Mouse (Mus musculus): ENCODE results near the gene Zfp52.

DNA sequence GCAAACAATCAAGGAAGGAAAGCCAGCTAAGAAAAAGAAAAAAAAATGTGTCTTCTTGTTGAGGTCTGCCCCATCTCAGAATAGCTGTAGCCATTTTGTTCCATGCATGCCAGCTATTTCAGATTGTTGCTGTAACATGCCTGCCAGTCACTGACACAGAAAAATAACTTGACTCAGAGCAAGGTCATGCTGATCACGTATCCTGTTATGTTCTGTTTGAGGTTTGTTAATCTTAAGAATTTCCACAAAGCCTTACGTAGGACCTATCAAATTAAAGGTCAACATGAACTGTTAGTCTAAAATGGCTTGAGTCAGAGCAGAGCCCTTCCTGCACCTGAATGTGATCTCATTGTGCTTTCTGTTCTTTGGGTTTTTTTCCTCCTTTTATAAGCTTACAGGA lies 1.3 kb downstream of the Zfp52 start:
- TF ChIP-seq CTCF (IDR thresholded peaks at IDR 0.05; ENCODE audit: low read depth) (no peak), EP300 (IDR thresholded peaks at IDR 0.05; ENCODE audit: low read depth) (no peak)
